Mouse (Mus musculus) forebrain, embryonic 11.5 days (tissue): ENCODE measurements around the gene Pdzd2. TPM values are rescaled to one million over a fixed set of nuclear protein-coding genes. Genes with fewer than 3 reads are reported as not detected.

Experiments used
- ATAC-seq: fragments of 200-750 bp; cut with Nextera tagmentation; replicated peaks from 2 replicates; pipeline ENCODE4 v1.8.0; 2017; ENCODE audit warnings: moderate TSS enrichment; ENCODE audit not compliant: low FRiP score
- DNase-seq: peaks from one replicate; pipeline ENCODE4 v3.0.0-alpha.2; 2017; ENCODE audit warnings: low spot score
- H3K27ac ChIP-seq: fragments of 300-500 bp; sonication (generic); 2 replicates; pipeline ENCODE4 v1.5.1; 2014; ENCODE audit warnings: low read depth, low read length
- H3K27me3 ChIP-seq: fragments of 300-500 bp; sonication (generic); 2 replicates; pipeline ENCODE4 v1.6.1; 2014; ENCODE audit warnings: mild to moderate bottlenecking, low read length, mixed read lengths; ENCODE audit not compliant: control insufficient read depth, insufficient read depth
- H3K36me3 ChIP-seq: fragments of 300-500 bp; sonication (generic); 2 replicates; pipeline ENCODE4 v1.6.1; 2014; ENCODE audit warnings: mild to moderate bottlenecking, low read length, moderate library complexity, mixed read lengths; ENCODE audit not compliant: control insufficient read depth, insufficient read depth
- H3K4me1 ChIP-seq: fragments of 300-500 bp; sonication (generic); replicated peaks from 2 replicates; pipeline ENCODE4 v1.6.1; 2014; ENCODE audit warnings: low read length, mixed read lengths; ENCODE audit not compliant: control insufficient read depth, insufficient read depth
- H3K4me2 ChIP-seq: fragments of 300-500 bp; sonication (generic); 2 replicates; pipeline ENCODE4 v1.6.1; 2014; ENCODE audit warnings: low read depth, mild to moderate bottlenecking, low read length, moderate library complexity, mixed read lengths; ENCODE audit not compliant: severe bottlenecking
- H3K4me3 ChIP-seq: fragments of 300-500 bp; sonication (generic); 2 replicates; pipeline ENCODE4 v1.5.1; 2014; ENCODE audit warnings: low read depth, low read length
- H3K9ac ChIP-seq: fragments of 300-500 bp; sonication (generic); 2 replicates; pipeline ENCODE4 v1.6.1; 2014; ENCODE audit warnings: low read length
- H3K9me3 ChIP-seq: fragments of 300-500 bp; sonication (generic); 2 replicates; pipeline ENCODE4 v1.6.1; 2016; ENCODE audit warnings: low read length, mixed read lengths; ENCODE audit not compliant: control insufficient read depth
- WGBS: fragments of 180-500 bp; shearing (Covaris S2); extraction: QIAGEN DNeasy Blood & Tissue Kit; methylation state at CpG from one replicate; pipeline ENCODE4 v1.1.7; 2014; 5-methylcytosine and 5-hydroxymethylcytosine counted together
- polyA plus RNA-seq: library from polyadenylated mRNA; unstranded; fragments of >200 nt; fragmentation: Nextera tagmentation; extraction: Ambion mirVana; gene quantifications from 2 replicates; pipeline ENCODE4 v1.2.1, GENCODE M21; 2014

Pdzd2 gene
- polyA plus RNA-seq, 1 experiment from 2014 or later = 6.0 TPM

GRCm38 (mm10) chr15:12674026-12674425 is 65.7 kb downstream of the Pdzd2 start:
- ATAC-seq (no peak), DNase-seq (no peak)
- Histone ChIP-seq H3K4me1 (no peaks in the 10 kb centered on the region), H3K9me3 (no peaks in the 10 kb centered on the region), H3K4me2 (no peak overlapping the region), H3K9ac (no peak overlapping the region), H3K36me3 (no peaks in the 10 kb centered on the region), H3K27ac (no peak overlapping the region), H3K4me3 (no peak overlapping the region), H3K27me3 (no peaks in the 10 kb centered on the region)
- WGBS = 85% methylated on average over 5 of the region's 5 CpGs

- H3K4me3 ChIP-seq = no peak overlapping the region
- ATAC-seq = no peak
- 40% methylated on average over 21 of the region's 21 CpGs for WGBS
- no peaks in the 10 kb centered on the region for H3K27me3 ChIP-seq
- no peak overlapping the region for H3K27ac ChIP-seq
- H3K9ac ChIP-seq = no peak overlapping the region
- H3K9me3 ChIP-seq = no peaks in the 10 kb centered on the region
- H3K4me2 ChIP-seq = no peak overlapping the region
- DNase-seq = no peak
- 0 out of 2 replicates have a peak, but pooled peaks cover 3% of the 10 kb centered on the region for H3K4me1 ChIP-seq
- H3K36me3 ChIP-seq = no peaks in the 10 kb centered on the region
Observed at GRCm38 (mm10) chr15:12667760-12668520, 71.8 kb downstream of the Pdzd2 start.

- no peak for ATAC-seq
- no peaks in the 10 kb centered on the region for H3K36me3 ChIP-seq
Observed at GRCm38 (mm10) chr15:12665946-12666345, 73.8 kb downstream of the Pdzd2 start.

GRCm38 (mm10) chr15:12663351-12663750 is 76.4 kb downstream of the Pdzd2 start:
- Histone ChIP-seq H3K27me3 (no peaks in the 10 kb centered on the region), H3K9ac (no peak overlapping the region), H3K4me2 (no peak overlapping the region), H3K36me3 (no peaks in the 10 kb centered on the region), H3K27ac (no peak overlapping the region), H3K4me1 (0 out of 2 replicates have a peak, but pooled peaks cover 3% of the 10 kb centered on the region), H3K4me3 (no peak overlapping the region), H3K9me3 (no peaks in the 10 kb centered on the region)
- no peak for ATAC-seq
- 88% methylated on average over 9 of the region's 9 CpGs for WGBS
- DNase-seq = no peak

More at GRCm38 (mm10) chr15:12665946-12666345, 73.8 kb downstream of the Pdzd2 start:
- no peak overlapping the region for H3K4me2 ChIP-seq
- WGBS = 89% methylated on average over 6 of the region's 6 CpGs
- H3K4me3 ChIP-seq = no peak overlapping the region
- no peak overlapping the region for H3K27ac ChIP-seq
- no peaks in the 10 kb centered on the region for H3K9me3 ChIP-seq
- H3K27me3 ChIP-seq = no peaks in the 10 kb centered on the region
- no peak overlapping the region for H3K9ac ChIP-seq
- 0 out of 2 replicates have a peak, but pooled peaks cover 3% of the 10 kb centered on the region for H3K4me1 ChIP-seq
- DNase-seq = no peak

GRCm38 (mm10) chr15:12660320-12660719 is 79.4 kb downstream of the Pdzd2 start:
- H3K9ac ChIP-seq = no peak overlapping the region
- no peak for ATAC-seq

GRCm38 (mm10) chr15:12655959-12656662 is 83.6 kb downstream of the Pdzd2 start:
- Histone ChIP-seq H3K36me3 (no peaks in the 10 kb centered on the region), H3K4me2 (no peak overlapping the region), H3K27me3 (no peaks in the 10 kb centered on the region), H3K9ac (no peak overlapping the region), H3K4me3 (no peak overlapping the region), H3K9me3 (no peaks in the 10 kb centered on the region), H3K27ac (no peak overlapping the region), H3K4me1 (no peaks in the 10 kb centered on the region)
- WGBS = 92% methylated on average over 6 of the region's 6 CpGs
- no peak for DNase-seq
- ATAC-seq = no peak

More at GRCm38 (mm10) chr15:12660320-12660719, 79.4 kb downstream of the Pdzd2 start:
- H3K27ac ChIP-seq = no peak overlapping the region
- DNase-seq = no peak
- H3K4me2 ChIP-seq = no peak overlapping the region
- H3K4me1 ChIP-seq = no peaks in the 10 kb centered on the region
- no peaks in the 10 kb centered on the region for H3K36me3 ChIP-seq
- no peaks in the 10 kb centered on the region for H3K9me3 ChIP-seq
- H3K27me3 ChIP-seq = no peaks in the 10 kb centered on the region
- H3K4me3 ChIP-seq = no peak overlapping the region
- WGBS = 93% methylated on average over 9 of the region's 9 CpGs

- H3K36me3 ChIP-seq = no peaks in the 10 kb centered on the region
- no peaks in the 10 kb centered on the region for H3K9me3 ChIP-seq
- ATAC-seq (no peak), DNase-seq (no peak)
- H3K27me3 ChIP-seq = no peaks in the 10 kb centered on the region
- H3K27ac ChIP-seq = no peak overlapping the region
- 0 out of 2 replicates have a peak, but pooled peaks cover 3% of the 10 kb centered on the region for H3K4me1 ChIP-seq
- WGBS = 94% methylated on average over 7 of the region's 7 CpGs
- no peak overlapping the region for H3K9ac ChIP-seq
- no peak overlapping the region for H3K4me2 ChIP-seq
- H3K4me3 ChIP-seq = no peak overlapping the region
Observed at GRCm38 (mm10) chr15:12655316-12655715, 84.4 kb downstream of the Pdzd2 start.

GRCm38 (mm10) chr15:12652336-12653031 is 87.2 kb downstream of the Pdzd2 start:
- H3K4me3 ChIP-seq = no peak overlapping the region
- no peaks in the 10 kb centered on the region for H3K36me3 ChIP-seq
- H3K9ac ChIP-seq = no peak overlapping the region
- WGBS = 78% methylated on average over 15 of the region's 15 CpGs
- H3K27ac ChIP-seq = no peak overlapping the region
- no peak overlapping the region for H3K4me2 ChIP-seq
- ATAC-seq (no peak), DNase-seq (no peak)
- no peaks in the 10 kb centered on the region for H3K9me3 ChIP-seq
- H3K4me1 ChIP-seq = 0 out of 2 replicates have a peak, but pooled peaks cover 3% of the 10 kb centered on the region
- no peaks in the 10 kb centered on the region for H3K27me3 ChIP-seq
